Comparison of ENCODE assay signal across 9 mouse cellular contexts in genomic region chr7:131543623-131544481, GRCm38 (mm10). TPM values are rescaled to one million over a fixed set of nuclear protein-coding genes. Genes with fewer than 3 reads are reported as not detected.
A peak's percentile ranks its signal among the peaks of the same experiment; 100 is the strongest.
DNase-seq lines count a peak whose midpoint lies in the region; ATAC-seq and TF ChIP-seq lines count a peak whose summit lies in the region.
"Had no signal": no experiment of that assay in that cellular context is flagged by ENCODE, and none has a peak within 500 bp of the region (broad histone marks: within the 10 kb centered on the region; RNA-seq: fewer than 3 reads in every experiment).

No protein-coding gene starts in this region.

- no peaks in the 10 kb centered on the region; the same call in 1 of the 2 replicates for H3K4me1 ChIP-seq in kidney, adult 2 months (ENCODE audit: control insufficient read depth, insufficient read depth, low read length)
- no peaks in the 10 kb centered on the region for H3K4me1 ChIP-seq in hindbrain, postnatal 0 days (ENCODE audit: insufficient read depth, low read length)
- peaks cover 29% of the 10 kb centered on the region for H3K4me1 ChIP-seq in midbrain, embryonic 13.5 days (replicated peaks)

- DNase-seq in kidney, adult 2 months: peak; percentile 10
- DNase-seq in kidney, adult 11 months: no peak
- DNase-seq in embryo, embryonic 11 days: peak; percentile 62
- no peak for DNase-seq in hindbrain, postnatal 0 days (ENCODE audit: low spot score)
- no peak for DNase-seq in right cerebral cortex, postnatal 10 days (ENCODE audit: low spot score in 2 of 2)
- DNase-seq in yolk sac, embryonic 10.5 days (ENCODE audit: low spot score): no peak

- H3K4me3 ChIP-seq in kidney, adult 2 months (ENCODE audit: insufficient read depth, low read depth, low read length): peak overlapping the region; percentile 6
- H3K4me3 ChIP-seq in hindbrain, postnatal 0 days (ENCODE audit: low read length): peak overlapping the region; percentile 26
- H3K4me3 ChIP-seq in midbrain, embryonic 13.5 days (replicated peaks): peak overlapping the region; percentile 37
- H3K4me3 ChIP-seq: left cerebral cortex, adult 2 months had no signal

- H3K36me3 ChIP-seq in kidney, adult 2 months (ENCODE audit: control insufficient read depth, insufficient read depth, low read length): no peaks in the 10 kb centered on the region
- no peaks in the 10 kb centered on the region for H3K36me3 ChIP-seq in hindbrain, postnatal 0 days (ENCODE audit: insufficient read depth, low read length)
- no peaks in the 10 kb centered on the region for H3K36me3 ChIP-seq in midbrain, embryonic 13.5 days

- H3K4me2 ChIP-seq in hindbrain, postnatal 0 days (ENCODE audit: low read depth, low read length): 0 out of 2 replicates have a peak overlapping the region, but pooled peaks have one; percentile 21
- peak overlapping the region; percentile 63 for H3K4me2 ChIP-seq in midbrain, embryonic 13.5 days (replicated peaks)

- no peak overlapping the region for H3K27ac ChIP-seq in kidney, adult 2 months (ENCODE audit: insufficient read depth, low read depth, low read length)
- no peak overlapping the region for H3K27ac ChIP-seq in hindbrain, postnatal 0 days
- H3K27ac ChIP-seq in midbrain, embryonic 13.5 days: no peak overlapping the region
- H3K27ac ChIP-seq: left cerebral cortex, adult 2 months had no signal

- H3K27me3 ChIP-seq in kidney, adult 2 months (replicated peaks; ENCODE audit: control insufficient read depth, insufficient read depth, low read length): peaks cover 20% of the 10 kb centered on the region
- peaks cover 83% of the 10 kb centered on the region for H3K27me3 ChIP-seq in hindbrain, postnatal 0 days (ENCODE audit: insufficient read depth, low read length)
- H3K27me3 ChIP-seq in midbrain, embryonic 13.5 days: peaks cover 99% of the 10 kb centered on the region

- WGBS in kidney, adult 2 months: 2% methylated on average over 75 of the region's 75 CpGs
- under 1% methylated on average over 74 of the region's 75 CpGs for WGBS in hindbrain, postnatal 0 days
- WGBS in midbrain, embryonic 13.5 days: under 1% methylated on average over 75 of the region's 75 CpGs

- no peak for TF ChIP-seq CTCF in kidney, adult 2 months (conservative IDR thresholded peaks at IDR 0.05; ENCODE audit: insufficient read depth, insufficient read length, low read depth, low read length)
- no peak for TF ChIP-seq CTCF in hindbrain, postnatal 0 days (IDR thresholded peaks at IDR 0.05; ENCODE audit: low read depth)

- no peak for ATAC-seq in hindbrain, postnatal 0 days
- ATAC-seq in midbrain, embryonic 13.5 days: no peak
- ATAC-seq in megakaryocyte-erythroid progenitor cell, adult 5-6 weeks (replicated peaks; ENCODE audit: low FRiP score, low TSS enrichment, poor library complexity, severe bottlenecking): no peak

- H3K9me3 ChIP-seq in hindbrain, postnatal 0 days (ENCODE audit: low read length): no peaks in the 10 kb centered on the region
- H3K9me3 ChIP-seq in midbrain, embryonic 13.5 days: no peaks in the 10 kb centered on the region

- TF ChIP-seq POLR2A in kidney, adult 2 months (IDR thresholded peaks at IDR 0.05; ENCODE audit: low read depth, low read length): no peak

- no peak overlapping the region for H3K9ac ChIP-seq in hindbrain, postnatal 0 days (replicated peaks; ENCODE audit: low read length)
- H3K9ac ChIP-seq in midbrain, embryonic 13.5 days (replicated peaks): no peak overlapping the region

RNA-seq across cellular contexts. Expression of gene Hmx3, which starts 1.2 kb away (rescaled TPM):
- polyA plus RNA-seq in kidney, adult 2 months (2012; rRNA removed): 0.23 and 0.29 TPM in 2 replicates
- total RNA-seq in hindbrain, postnatal 0 days (2014; rRNA removed): 2.0 and 3.2 TPM in 2 replicates
- 1.2 and 1.5 TPM in 2 replicates for polyA plus RNA-seq in hindbrain, postnatal 0 days (2015; fragmentation: Nextera tagmentation; extraction: Ambion mirVana)
- 0.50 and 0.99 TPM in 2 replicates for polyA plus RNA-seq in midbrain, embryonic 13.5 days (2015; fragmentation: Nextera tagmentation; extraction: Ambion mirVana)
- total RNA-seq in megakaryocyte-erythroid progenitor cell, adult 5-6 weeks (2014; fragmentation: Nextera tagmentation): not detected in 2 replicates
- total RNA-seq in megakaryocyte-erythroid progenitor cell, adult 5-6 weeks (2017): not detected in 2 replicates
- total RNA-seq: left cerebral cortex, adult 2 months had no signal

RNA-seq across cellular contexts. Expression of gene Hmx2, which starts 4.7 kb away (rescaled TPM):
- polyA plus RNA-seq in kidney, adult 2 months (2012; rRNA removed): 8.6 and 8.8 TPM in 2 replicates
- 0.36 and 0.99 TPM in 2 replicates for total RNA-seq in hindbrain, postnatal 0 days (2014; rRNA removed)
- 0.56 and 0.91 TPM in 2 replicates for polyA plus RNA-seq in hindbrain, postnatal 0 days (2015; fragmentation: Nextera tagmentation; extraction: Ambion mirVana)
- polyA plus RNA-seq in midbrain, embryonic 13.5 days (2015; fragmentation: Nextera tagmentation; extraction: Ambion mirVana): 1.4 and 1.6 TPM in 2 replicates
- total RNA-seq in megakaryocyte-erythroid progenitor cell, adult 5-6 weeks (2014; fragmentation: Nextera tagmentation): not detected in 2 replicates
- total RNA-seq in megakaryocyte-erythroid progenitor cell, adult 5-6 weeks (2017): not detected in 2 replicates
- total RNA-seq: left cerebral cortex, adult 2 months had no signal

RNA-seq across cellular contexts. Expression of gene Bub3, which starts 16.2 kb away (rescaled TPM):
- polyA plus RNA-seq in kidney, adult 2 months (2012; rRNA removed): 50.4 and 51.2 TPM in 2 replicates
- 95.2 and 97.8 TPM in 2 replicates for total RNA-seq in hindbrain, postnatal 0 days (2014; rRNA removed)
- 127 and 132 TPM in 2 replicates for polyA plus RNA-seq in hindbrain, postnatal 0 days (2015; fragmentation: Nextera tagmentation; extraction: Ambion mirVana)
- 206 and 224 TPM in 2 replicates for polyA plus RNA-seq in midbrain, embryonic 13.5 days (2015; fragmentation: Nextera tagmentation; extraction: Ambion mirVana)
- total RNA-seq in megakaryocyte-erythroid progenitor cell, adult 5-6 weeks (2014; fragmentation: Nextera tagmentation): 89.9 and 103 TPM in 2 replicates
- total RNA-seq in megakaryocyte-erythroid progenitor cell, adult 5-6 weeks (2017): 75.5 and 83.8 TPM in 2 replicates

Comparison
In these comparisons a context has a peak if more than half of its experiments do, and no peak if none do; other contexts are left out.
1. DNase-seq: peak in kidney, adult 2 months (single experiment) and embryo, embryonic 11 days (single experiment); none in kidney, adult 11 months (single experiment), hindbrain, postnatal 0 days (single experiment), right cerebral cortex, postnatal 10 days (0 of 2) and yolk sac, embryonic 10.5 days (single experiment).
2. Peak in every context shown above with its lines, with median percentiles within 50 percentile points of each other: H3K4me3 ChIP-seq.